22 mouse cellular contexts compared by ENCODE assay signal in the genomic region with DNA sequence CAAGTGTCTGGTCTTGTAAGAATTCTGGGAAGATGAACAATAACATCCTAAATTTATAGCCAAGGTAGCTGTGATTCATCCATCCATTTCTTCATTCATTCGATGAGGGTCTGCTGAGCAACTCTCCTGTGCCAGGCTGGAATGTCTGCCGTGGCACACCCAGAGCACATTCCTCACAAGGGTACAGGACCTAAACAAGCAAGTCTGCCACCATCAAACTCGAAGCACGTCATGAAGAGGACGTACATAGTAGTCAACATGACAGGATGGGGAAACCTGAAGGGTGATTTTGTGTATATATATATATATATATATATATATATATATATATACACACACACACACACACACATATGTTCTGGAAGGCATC. TPM values are rescaled to one million over a fixed set of nuclear protein-coding genes. Genes with fewer than 3 reads are reported as not detected.
DNase-seq lines count a peak whose midpoint lies in the region; ATAC-seq and TF ChIP-seq lines count a peak whose summit lies in the region.
"Had no signal": no experiment of that assay in that cellular context is flagged by ENCODE, and none has a peak within 500 bp of the region (broad histone marks: within the 10 kb centered on the region; RNA-seq: fewer than 3 reads in every experiment).

No protein-coding gene starts in this region.

- 36% methylated on average over 5 of the region's 5 CpGs for WGBS in kidney, adult 2 months
- 49% methylated on average over 5 of the region's 5 CpGs for WGBS in kidney, embryonic 15.5 days
- 24% methylated on average over 5 of the region's 5 CpGs for WGBS in lung, postnatal 0 days

- in situ Hi-C loops in Patski (cut with MboI; ENCODE audit: low pct_unique_long_range_greater_than_20kb): no loop called here

- TF ChIP-seq EP300 in lung, postnatal 0 days (IDR thresholded peaks at IDR 0.05): peak; percentile 27; the same call in 1 of the 2 replicates

- no peak overlapping the region for H3K9ac ChIP-seq in kidney, embryonic 15.5 days
- H3K9ac ChIP-seq in lung, postnatal 0 days (replicated peaks; ENCODE audit: low read depth): no peak overlapping the region
- H3K9ac ChIP-seq: embryonic facial prominence, embryonic 12.5 days; forebrain, embryonic 13.5 days; forebrain, embryonic 15.5 days had no signal

- CTCF ChIA-PET in Patski (lab: Charles Lee): no interaction called here

- no peak for TF ChIP-seq CTCF in kidney, adult 2 months (conservative IDR thresholded peaks at IDR 0.05; ENCODE audit: insufficient read depth, insufficient read length, low read depth, low read length)
- TF ChIP-seq CTCF in lung, postnatal 0 days (IDR thresholded peaks at IDR 0.05): no peak
- TF ChIP-seq CTCF in Patski (IDR thresholded peaks at IDR 0.05): no peak

- H3K36me3 ChIP-seq in kidney, adult 2 months (ENCODE audit: control insufficient read depth, insufficient read depth, low read length): no peaks in the 10 kb centered on the region
- no peaks in the 10 kb centered on the region for H3K36me3 ChIP-seq in kidney, embryonic 15.5 days
- H3K36me3 ChIP-seq in lung, postnatal 0 days (ENCODE audit: insufficient read depth, low read length): no peaks in the 10 kb centered on the region
- H3K36me3 ChIP-seq: embryonic facial prominence, embryonic 12.5 days; forebrain, embryonic 15.5 days had no signal

- H3K4me2 ChIP-seq in kidney, embryonic 15.5 days: no peak overlapping the region
- H3K4me2 ChIP-seq in lung, postnatal 0 days (replicated peaks; ENCODE audit: low read depth, low read length): no peak overlapping the region
- H3K4me2 ChIP-seq: embryonic facial prominence, embryonic 12.5 days; forebrain, embryonic 13.5 days; forebrain, embryonic 15.5 days had no signal

- peak overlapping the region; percentile 37; the same call in 1 of the 2 replicates for H3K27ac ChIP-seq in kidney, adult 2 months (ENCODE audit: insufficient read depth, low read depth, low read length)
- H3K27ac ChIP-seq in kidney, embryonic 15.5 days: peak overlapping the region; percentile 45; the same call in 1 of the 2 replicates
- no peak overlapping the region for H3K27ac ChIP-seq in lung, postnatal 0 days (ENCODE audit: low read length)
- H3K27ac ChIP-seq: embryonic facial prominence, embryonic 10.5 days; embryonic facial prominence, embryonic 12.5 days; forebrain, embryonic 13.5 days; forebrain, embryonic 15.5 days had no signal

- POLR2A ChIA-PET in Patski (lab: Charles Lee): interaction anchor here (1.1 kb wide), 1 partner anchor 176 kb away, joined by 5 read pairs; no protein-coding TSS in a partner anchor

- no peak for ATAC-seq in kidney, embryonic 15.5 days (replicated peaks; ENCODE audit: low FRiP score)
- ATAC-seq in lung, postnatal 0 days: peak; percentile 61
- ATAC-seq in Patski: peak; percentile 22
- ATAC-seq: activated CD4-positive, CD25-positive, alpha-beta regulatory T cell, adult 4 months; forebrain, embryonic 13.5 days; forebrain, embryonic 15.5 days had no signal

- H3K4me3 ChIP-seq in kidney, adult 2 months (ENCODE audit: insufficient read depth, low read depth, low read length): no peak overlapping the region
- H3K4me3 ChIP-seq in kidney, embryonic 15.5 days (replicated peaks): no peak overlapping the region
- H3K4me3 ChIP-seq in lung, postnatal 0 days (ENCODE audit: low read depth, low read length): no peak overlapping the region
- H3K4me3 ChIP-seq: embryonic facial prominence, embryonic 10.5 days; embryonic facial prominence, embryonic 12.5 days; forebrain, embryonic 13.5 days; forebrain, embryonic 15.5 days had no signal

- H3K9me3 ChIP-seq in kidney, embryonic 15.5 days (replicated peaks): no peaks in the 10 kb centered on the region
- H3K9me3 ChIP-seq in lung, postnatal 0 days (ENCODE audit: low read length): no peaks in the 10 kb centered on the region
- H3K9me3 ChIP-seq: embryonic facial prominence, embryonic 10.5 days; embryonic facial prominence, embryonic 12.5 days; forebrain, embryonic 13.5 days; forebrain, embryonic 15.5 days had no signal

- DNase-seq in kidney, adult 2 months: no peak
- no peak for DNase-seq in kidney, postnatal 10 days
- no peak for DNase-seq in kidney, postnatal 25 days
- peak; percentile 41 for DNase-seq in lung, postnatal 0 days (ENCODE audit: low spot score)
- DNase-seq in lung, postnatal 14 days: no peak
- peak; percentile 25 for DNase-seq in Patski (ENCODE audit: low read depth, low spot score)
- DNase-seq in left cerebral cortex, adult 8-10 months (ENCODE audit: low spot score in 2 of 2): no peak
- DNase-seq: adrenal gland, adult 8-10 months; adrenal gland, postnatal 14 days; adrenal gland, postnatal 36 days; cerebellum, adult 11-12 months; cerebellum, adult 2 months; cerebellum, adult 9-10 months; cerebellum, postnatal 10 days; cerebellum, postnatal 25 days had no signal

- no peaks in the 10 kb centered on the region for H3K27me3 ChIP-seq in kidney, adult 2 months (replicated peaks; ENCODE audit: control insufficient read depth, insufficient read depth, low read length)
- no peaks in the 10 kb centered on the region for H3K27me3 ChIP-seq in kidney, embryonic 15.5 days
- no peaks in the 10 kb centered on the region for H3K27me3 ChIP-seq in lung, postnatal 0 days (replicated peaks; ENCODE audit: insufficient read depth, low read length)
- H3K27me3 ChIP-seq in Patski: no peaks in the 10 kb centered on the region
- H3K27me3 ChIP-seq: embryonic facial prominence, embryonic 12.5 days; forebrain, embryonic 13.5 days; forebrain, embryonic 15.5 days had no signal

- peaks cover 24% of the 10 kb centered on the region for H3K4me1 ChIP-seq in kidney, adult 2 months (ENCODE audit: control insufficient read depth, insufficient read depth, low read length)
- peaks cover 66% of the 10 kb centered on the region for H3K4me1 ChIP-seq in kidney, embryonic 15.5 days
- H3K4me1 ChIP-seq in lung, postnatal 0 days (ENCODE audit: insufficient read depth, low read depth, low read length): peaks cover 27% of the 10 kb centered on the region
- H3K4me1 ChIP-seq: forebrain, embryonic 15.5 days had no signal

- TF ChIP-seq POLR2A in kidney, adult 2 months (IDR thresholded peaks at IDR 0.05; ENCODE audit: low read depth, low read length): no peak

RNA-seq across cellular contexts. Expression of a gene that starts 49.9 kb away (rescaled TPM):
- polyA plus RNA-seq in kidney, adult 2 months (2012; rRNA removed): 7.2 and 8.9 TPM in 2 replicates
- polyA plus RNA-seq in kidney, embryonic 15.5 days (2015; fragmentation: Nextera tagmentation; extraction: Ambion mirVana): 66.4 and 67.8 TPM in 2 replicates
- 56.0 and 63.0 TPM in 2 replicates for polyA plus RNA-seq in lung, postnatal 0 days (2015; fragmentation: Nextera tagmentation; extraction: Ambion mirVana)
- 55.3 TPM for polyA plus RNA-seq in Patski (2021)
- total RNA-seq in left cerebral cortex, adult 8-10 months (2022): 10 to 100 TPM; 11.4 to 14.1 (median 13.0) TPM
- total RNA-seq: MEL had no signal

Comparison
In these comparisons a context has a peak if more than half of its experiments do, and no peak if none do; other contexts are left out.
1. DNase-seq: peak in lung, postnatal 0 days (single experiment) and Patski (single experiment); none in kidney, adult 2 months (single experiment), kidney, postnatal 10 days (single experiment), kidney, postnatal 25 days (0 of 2), lung, postnatal 14 days (single experiment) and left cerebral cortex, adult 8-10 months (0 of 2).